Mouse (Mus musculus): ENCODE data around the gene Rhox4b. TPM values are rescaled to one million over a fixed set of nuclear protein-coding genes. Genes with fewer than 3 reads are reported as not detected.

The Rhox4b gene
- polyA plus RNA-seq (2014; fragmentation: Illumina TruSeq; extraction: RNeasy Lipid Tissue Mini Kit (QIAGEN cat#74804); ENCODE audit: low read depth, low replicate concordance) = not detected

GRCm38 (mm10) chrX:37432194-37432593 is at the start of gene Rhox4b:
Rhox4b (plus strand) TSS chrX:37432494.

GRCm38 (mm10) chrX:37390548-37390947 is 41.7 kb upstream of the Rhox4b start, which contains the start of gene Rhox4a2:
Rhox4a2 (plus strand) TSS chrX:37390848.

GRCm38 (mm10) chrX:37411767-37412166 is 20.5 kb upstream of the Rhox4b start, which contains the start of gene Rhox2b:
Rhox2b (plus strand) TSS chrX:37412067.

GRCm38 (mm10) chrX:37453380-37453779 is 21.1 kb downstream of the Rhox4b start, which contains the start of gene Rhox2c:
Rhox2c (plus strand) TSS chrX:37453680.

GRCm38 (mm10) chrX:37458285-37458684 is 26.0 kb downstream of the Rhox4b start, which contains the start of gene Rhox3c:
Rhox3c (plus strand) TSS chrX:37458585.

GRCm38 (mm10) chrX:37480037-37480436 is 47.7 kb downstream of the Rhox4b start, which contains the start of gene Rhox4c:
Rhox4c (plus strand) TSS chrX:37480337.

Other genes starting within 250 kb of the Rhox4b start
- 470 TPM for gene Ndufa1, start 241.3 kb upstream of the Rhox4b start, polyA plus RNA-seq (2014; fragmentation: Illumina TruSeq; extraction: RNeasy Lipid Tissue Mini Kit (QIAGEN cat#74804); ENCODE audit: low read depth, low replicate concordance)
- not detected for gene Rnf113a1, start 241.2 kb upstream of the Rhox4b start, polyA plus RNA-seq (2014; fragmentation: Illumina TruSeq; extraction: RNeasy Lipid Tissue Mini Kit (QIAGEN cat#74804); ENCODE audit: low read depth, low replicate concordance)
- gene Gm9, start 221.5 kb upstream of the Rhox4b start, polyA plus RNA-seq (2014; fragmentation: Illumina TruSeq; extraction: RNeasy Lipid Tissue Mini Kit (QIAGEN cat#74804); ENCODE audit: low read depth, low replicate concordance) = not detected
- not detected for gene Rhox1, start 210.2 kb upstream of the Rhox4b start, polyA plus RNA-seq (2014; fragmentation: Illumina TruSeq; extraction: RNeasy Lipid Tissue Mini Kit (QIAGEN cat#74804); ENCODE audit: low read depth, low replicate concordance)
- gene Rhox2a, start 187.5 kb upstream of the Rhox4b start, polyA plus RNA-seq (2014; fragmentation: Illumina TruSeq; extraction: RNeasy Lipid Tissue Mini Kit (QIAGEN cat#74804); ENCODE audit: low read depth, low replicate concordance) = not detected
- not detected for gene Rhox3a, start 182.6 kb upstream of the Rhox4b start, polyA plus RNA-seq (2014; fragmentation: Illumina TruSeq; extraction: RNeasy Lipid Tissue Mini Kit (QIAGEN cat#74804); ENCODE audit: low read depth, low replicate concordance)
- gene Rhox4a, start 167.2 kb upstream of the Rhox4b start, polyA plus RNA-seq (2014; fragmentation: Illumina TruSeq; extraction: RNeasy Lipid Tissue Mini Kit (QIAGEN cat#74804); ENCODE audit: low read depth, low replicate concordance) = not detected
- gene Rhox3a2, start 52.5 kb upstream of the Rhox4b start, polyA plus RNA-seq (2014; fragmentation: Illumina TruSeq; extraction: RNeasy Lipid Tissue Mini Kit (QIAGEN cat#74804); ENCODE audit: low read depth, low replicate concordance) = not detected
- not detected for gene Rhox4a2, start 41.6 kb upstream of the Rhox4b start, polyA plus RNA-seq (2014; fragmentation: Illumina TruSeq; extraction: RNeasy Lipid Tissue Mini Kit (QIAGEN cat#74804); ENCODE audit: low read depth, low replicate concordance)
- not detected for gene Rhox2b, start 20.4 kb upstream of the Rhox4b start, polyA plus RNA-seq (2014; fragmentation: Illumina TruSeq; extraction: RNeasy Lipid Tissue Mini Kit (QIAGEN cat#74804); ENCODE audit: low read depth, low replicate concordance)
- gene Rhox2c, start 21.2 kb downstream of the Rhox4b start, polyA plus RNA-seq (2014; fragmentation: Illumina TruSeq; extraction: RNeasy Lipid Tissue Mini Kit (QIAGEN cat#74804); ENCODE audit: low read depth, low replicate concordance) = not detected
- not detected for gene Rhox3c, start 26.1 kb downstream of the Rhox4b start, polyA plus RNA-seq (2014; fragmentation: Illumina TruSeq; extraction: RNeasy Lipid Tissue Mini Kit (QIAGEN cat#74804); ENCODE audit: low read depth, low replicate concordance)
- not detected for gene Rhox4c, start 47.8 kb downstream of the Rhox4b start, polyA plus RNA-seq (2014; fragmentation: Illumina TruSeq; extraction: RNeasy Lipid Tissue Mini Kit (QIAGEN cat#74804); ENCODE audit: low read depth, low replicate concordance)
- gene Rhox2d, start 60.9 kb downstream of the Rhox4b start, polyA plus RNA-seq (2014; fragmentation: Illumina TruSeq; extraction: RNeasy Lipid Tissue Mini Kit (QIAGEN cat#74804); ENCODE audit: low read depth, low replicate concordance) = not detected
- not detected for gene Rhox4d, start 81.9 kb downstream of the Rhox4b start, polyA plus RNA-seq (2014; fragmentation: Illumina TruSeq; extraction: RNeasy Lipid Tissue Mini Kit (QIAGEN cat#74804); ENCODE audit: low read depth, low replicate concordance)
- not detected for gene Rhox2e, start 98.0 kb downstream of the Rhox4b start, polyA plus RNA-seq (2014; fragmentation: Illumina TruSeq; extraction: RNeasy Lipid Tissue Mini Kit (QIAGEN cat#74804); ENCODE audit: low read depth, low replicate concordance)
- not detected for gene Rhox3e, start 109.5 kb downstream of the Rhox4b start, polyA plus RNA-seq (2014; fragmentation: Illumina TruSeq; extraction: RNeasy Lipid Tissue Mini Kit (QIAGEN cat#74804); ENCODE audit: low read depth, low replicate concordance)
- not detected for gene Rhox4e, start 124.9 kb downstream of the Rhox4b start, polyA plus RNA-seq (2014; fragmentation: Illumina TruSeq; extraction: RNeasy Lipid Tissue Mini Kit (QIAGEN cat#74804); ENCODE audit: low read depth, low replicate concordance)
- not detected for gene Rhox2f, start 138.9 kb downstream of the Rhox4b start, polyA plus RNA-seq (2014; fragmentation: Illumina TruSeq; extraction: RNeasy Lipid Tissue Mini Kit (QIAGEN cat#74804); ENCODE audit: low read depth, low replicate concordance)
- not detected for gene Rhox3f, start 148.5 kb downstream of the Rhox4b start, polyA plus RNA-seq (2014; fragmentation: Illumina TruSeq; extraction: RNeasy Lipid Tissue Mini Kit (QIAGEN cat#74804); ENCODE audit: low read depth, low replicate concordance)
- gene Rhox4f, start 175.2 kb downstream of the Rhox4b start, polyA plus RNA-seq (2014; fragmentation: Illumina TruSeq; extraction: RNeasy Lipid Tissue Mini Kit (QIAGEN cat#74804); ENCODE audit: low read depth, low replicate concordance) = not detected
- gene Rhox3g, start 196.1 kb downstream of the Rhox4b start, polyA plus RNA-seq (2014; fragmentation: Illumina TruSeq; extraction: RNeasy Lipid Tissue Mini Kit (QIAGEN cat#74804); ENCODE audit: low read depth, low replicate concordance) = not detected
- not detected for gene Rhox2g, start 211.0 kb downstream of the Rhox4b start, polyA plus RNA-seq (2014; fragmentation: Illumina TruSeq; extraction: RNeasy Lipid Tissue Mini Kit (QIAGEN cat#74804); ENCODE audit: low read depth, low replicate concordance)
- not detected for gene Rhox4g, start 218.8 kb downstream of the Rhox4b start, polyA plus RNA-seq (2014; fragmentation: Illumina TruSeq; extraction: RNeasy Lipid Tissue Mini Kit (QIAGEN cat#74804); ENCODE audit: low read depth, low replicate concordance)
- gene Rhox3h, start 236.3 kb downstream of the Rhox4b start, polyA plus RNA-seq (2014; fragmentation: Illumina TruSeq; extraction: RNeasy Lipid Tissue Mini Kit (QIAGEN cat#74804); ENCODE audit: low read depth, low replicate concordance) = not detected
- not detected for gene Rhox2h, start 240.8 kb downstream of the Rhox4b start, polyA plus RNA-seq (2014; fragmentation: Illumina TruSeq; extraction: RNeasy Lipid Tissue Mini Kit (QIAGEN cat#74804); ENCODE audit: low read depth, low replicate concordance)